Mouse (Mus musculus) liver, postnatal 0 days (tissue): Measurements from ENCODE around the gene Anxa11. TPM values are rescaled to one million over a fixed set of nuclear protein-coding genes. Genes with fewer than 3 reads are reported as not detected.
A peak's percentile ranks its signal among the peaks of the same experiment; 100 is the strongest.
"Not testable (repeated sequence)": the region's sequence is repeated elsewhere in the genome, so short reads cannot be mapped to it uniquely, and the experiment has no call there.

Experiments used
- ATAC-seq: fragments of 200-750 bp; cut with Nextera tagmentation; 2 replicates; pipeline ENCODE4 v1.8.0; 2017; ENCODE audit warnings: mild to moderate bottlenecking, moderate library complexity
- DNase-seq: peaks from one replicate; pipeline ENCODE4 v3.0.0-alpha.2; 2016
- H3K27ac ChIP-seq: fragments of 300-500 bp; sonication (generic); 2 replicates; pipeline ENCODE4 v1.5.1; 2014; ENCODE audit warnings: antibody characterized with exemption, moderate library complexity, mild to moderate bottlenecking, low read depth
- H3K27me3 ChIP-seq: fragments of 300-500 bp; sonication (generic); 2 replicates; pipeline ENCODE4 v1.6.1; 2014; ENCODE audit warnings: low read length, control low read depth, mixed read lengths; ENCODE audit not compliant: insufficient read depth
- H3K36me3 ChIP-seq: fragments of 300-500 bp; sonication (generic); replicated peaks from 2 replicates; pipeline ENCODE4 v1.6.1; 2014; ENCODE audit warnings: mild to moderate bottlenecking, control low read depth, low read length, moderate library complexity, mixed read lengths; ENCODE audit not compliant: insufficient read depth
- H3K4me1 ChIP-seq: fragments of 300-500 bp; sonication (generic); 2 replicates; pipeline ENCODE4 v1.6.1; 2014; ENCODE audit warnings: antibody characterized with exemption, mild to moderate bottlenecking, control low read depth; ENCODE audit not compliant: insufficient read depth
- H3K4me2 ChIP-seq: fragments of 300-500 bp; sonication (generic); 2 replicates; pipeline ENCODE4 v1.6.1; 2014; ENCODE audit warnings: low read depth, mild to moderate bottlenecking, low read length, moderate library complexity, mixed read lengths
- H3K4me3 ChIP-seq: fragments of 300-500 bp; sonication (generic); 2 replicates; pipeline ENCODE4 v1.5.1; 2014; ENCODE audit warnings: low read depth, low read length
- H3K9ac ChIP-seq: fragments of 300-500 bp; sonication (generic); replicated peaks from 2 replicates; pipeline ENCODE4 v1.6.1; 2014; ENCODE audit warnings: mild to moderate bottlenecking, moderate library complexity
- H3K9me3 ChIP-seq: fragments of 300-500 bp; sonication (generic); 2 replicates; pipeline ENCODE4 v1.6.1; 2016; ENCODE audit warnings: mild to moderate bottlenecking, control low read depth, low read length, mixed read lengths
- CTCF ChIP-seq: sonication (generic); IDR thresholded peaks from 2 replicates; pipeline ENCODE4 v1.5.1; 2016; ENCODE audit warnings: antibody characterized with exemption, low read depth
- EP300 ChIP-seq: IDR thresholded peaks from 2 replicates; pipeline ENCODE4 v1.6.1; 2016; ENCODE audit warnings: antibody characterized with exemption, low read depth, mild to moderate bottlenecking
- WGBS: fragments of 180-500 bp; shearing (Covaris S2); extraction: QIAGEN DNeasy Blood & Tissue Kit; methylation state at CpG from one replicate; pipeline ENCODE4 v1.1.7; 2014; ENCODE audit not compliant: insufficient replicate concordance; 5-methylcytosine and 5-hydroxymethylcytosine counted together
- polyA plus RNA-seq: library from polyadenylated mRNA; unstranded; fragments of >200 nt; fragmentation: Nextera tagmentation; extraction: Ambion mirVana; gene quantifications from 2 replicates; pipeline ENCODE4 v1.2.1, GENCODE M21; 2015

The Anxa11 gene
- polyA plus RNA-seq, 1 experiment from 2014 or later: 13.1 TPM

DNA sequence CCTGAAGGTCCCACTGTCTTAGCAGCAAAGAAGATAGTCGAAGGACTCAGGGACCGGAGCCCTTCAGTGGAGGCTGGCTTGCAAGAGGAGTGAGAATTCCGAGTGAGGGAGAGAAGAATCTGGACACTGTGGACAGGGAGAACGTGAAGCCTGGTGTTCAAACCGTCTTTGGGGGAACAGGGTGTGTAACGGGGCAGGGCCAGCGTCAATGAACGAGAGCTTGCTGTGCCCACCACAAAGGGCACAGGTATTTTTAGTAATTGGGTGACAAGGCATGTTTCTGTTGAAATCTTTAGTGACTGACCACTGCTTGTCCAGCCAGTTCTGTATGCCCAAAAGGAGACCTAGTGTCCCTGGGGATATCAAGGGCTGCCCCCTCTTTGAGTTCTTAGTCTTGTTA lies 4.6 kb downstream of the Anxa11 start:
- Histone ChIP-seq H3K9ac (no peak overlapping the region), H3K27me3 (no peaks in the 10 kb centered on the region), H3K27ac (no peak overlapping the region), H3K36me3 (no peaks in the 10 kb centered on the region), H3K4me2 (no peak overlapping the region), H3K4me3 (no peak overlapping the region), H3K4me1 (peaks cover 18% of the 10 kb centered on the region), H3K9me3 (no peaks in the 10 kb centered on the region)
- DNase-seq: no peak
- 86% methylated on average over 8 of the region's 8 CpGs for WGBS
- TF ChIP-seq EP300 (no peak), CTCF (no peak)
- ATAC-seq: no peak

DNA sequence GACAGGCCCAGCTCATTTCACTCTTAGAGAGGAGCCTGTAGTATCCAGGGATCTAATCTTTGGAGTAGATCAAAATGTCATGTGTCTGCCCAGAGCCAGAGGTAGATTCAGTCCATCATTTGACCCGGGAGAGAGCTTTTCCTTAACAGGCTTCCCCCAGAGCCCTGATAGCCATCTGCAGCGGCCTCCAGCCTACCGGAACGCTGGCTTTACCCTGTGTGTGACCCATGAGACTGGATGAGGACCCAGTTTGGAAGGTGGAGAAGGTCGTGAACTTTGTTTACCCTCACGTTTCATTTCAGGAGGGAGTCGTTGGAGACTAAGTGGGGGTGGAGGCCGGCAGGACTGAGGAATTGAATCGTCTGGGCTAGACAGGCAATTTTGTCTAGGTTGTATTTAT lies 5.7 kb downstream of the Anxa11 start:
- H3K4me2 ChIP-seq: no peak overlapping the region; the same call in 1 of the 2 replicates
- no peak overlapping the region; the same call in 1 of the 2 replicates for H3K27ac ChIP-seq
- no peaks in the 10 kb centered on the region for H3K27me3 ChIP-seq
- WGBS: 54% methylated on average over 9 of the region's 9 CpGs
- H3K9ac ChIP-seq: no peak overlapping the region
- DNase-seq (no peak), ATAC-seq (no peak)
- H3K9me3 ChIP-seq: no peaks in the 10 kb centered on the region
- H3K36me3 ChIP-seq: no peaks in the 10 kb centered on the region
- no peak overlapping the region for H3K4me3 ChIP-seq
- TF ChIP-seq CTCF (no peak), EP300 (no peak)
- H3K4me1 ChIP-seq: peaks cover 14% of the 10 kb centered on the region

- no peak overlapping the region for H3K4me3 ChIP-seq
- no peaks in the 10 kb centered on the region for H3K9me3 ChIP-seq
- peaks cover 8% of the 10 kb centered on the region for H3K4me1 ChIP-seq
- H3K36me3 ChIP-seq: no peaks in the 10 kb centered on the region
- no peak for DNase-seq
- TF ChIP-seq EP300: no peak
- TF ChIP-seq CTCF: no peak
- WGBS: 73% methylated on average over 6 of the region's 6 CpGs
- H3K4me2 ChIP-seq: no peak overlapping the region
- no peaks in the 10 kb centered on the region for H3K27me3 ChIP-seq
- no peak overlapping the region for H3K9ac ChIP-seq
- 0 out of 2 replicates have a peak, but pooled peaks have one; percentile 41 for ATAC-seq
- H3K27ac ChIP-seq: no peak overlapping the region
Observed at GRCm38 (mm10) chr14:25848237-25848636, 6.3 kb downstream of the Anxa11 start.

- H3K4me2 ChIP-seq, H3K27me3 ChIP-seq, DNase-seq, H3K27ac ChIP-seq, H3K9me3 ChIP-seq, H3K9ac ChIP-seq, H3K4me3 ChIP-seq, H3K36me3 ChIP-seq, ATAC-seq: not testable (repeated sequence)
- H3K4me1 ChIP-seq: peaks cover 11% of the 10 kb centered on the region; the same call in 1 of the 2 replicates
- WGBS: 94% methylated on average over 3 of the region's 4 CpGs
Observed at GRCm38 (mm10) chr14:25848708-25849107, 6.8 kb downstream of the Anxa11 start.

GRCm38 (mm10) chr14:25850433-25850832 lies 8.5 kb downstream of the Anxa11 start:
- Histone ChIP-seq H3K4me3 (no peak overlapping the region), H3K36me3 (no peaks in the 10 kb centered on the region), H3K9ac (no peak overlapping the region), H3K9me3 (no peaks in the 10 kb centered on the region), H3K4me1 (peaks cover 22% of the 10 kb centered on the region), H3K27ac (peak overlapping the region; percentile 63; the same call in 1 of the 2 replicates), H3K4me2 (no peak overlapping the region), H3K27me3 (no peaks in the 10 kb centered on the region)
- no peak for TF ChIP-seq EP300
- TF ChIP-seq CTCF: no peak
- DNase-seq (no peak), ATAC-seq (no peak)
- WGBS: 78% methylated on average over 2 of the region's 2 CpGs

DNA sequence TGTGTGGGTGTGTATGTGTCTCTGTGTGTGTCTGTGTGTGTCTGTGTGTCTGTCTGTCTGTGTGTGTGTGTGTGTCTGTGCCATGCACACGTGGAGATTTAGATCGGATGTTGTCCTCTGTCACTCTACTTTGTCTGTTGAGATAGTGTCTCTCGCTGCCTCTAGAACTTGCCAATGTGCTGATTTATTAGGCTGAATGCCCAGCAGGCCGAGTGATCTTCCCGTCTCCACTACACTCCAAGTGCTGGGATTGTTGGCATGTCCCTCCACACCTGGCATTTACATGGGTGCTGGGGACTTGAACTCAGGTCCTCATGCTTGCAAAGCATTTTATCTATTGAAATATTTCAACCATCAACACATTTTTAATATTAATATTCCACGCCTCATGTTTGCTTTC lies 9.2 kb downstream of the Anxa11 start:
- no peak for DNase-seq

DNA sequence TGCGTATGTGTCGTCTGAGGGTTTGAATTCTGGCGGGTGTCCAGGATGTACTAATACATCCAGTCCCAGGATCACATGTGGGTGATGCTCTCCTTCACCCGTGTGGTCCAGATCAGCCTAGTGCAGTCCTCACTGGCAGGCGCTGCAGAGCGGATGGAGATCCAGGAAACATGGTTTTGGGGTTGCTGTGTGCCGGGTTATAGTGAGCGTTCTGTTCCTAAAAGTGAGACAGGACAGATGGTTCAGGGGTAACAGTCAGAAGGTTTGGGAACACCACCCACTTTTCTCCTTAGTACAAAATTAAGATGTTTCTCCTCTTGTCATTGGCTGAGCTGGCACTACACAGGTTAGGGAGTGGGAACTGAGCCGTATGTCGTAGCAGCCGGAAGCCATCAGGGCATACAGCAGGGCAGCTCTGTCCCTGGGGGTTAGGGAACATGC lies 10.2 kb downstream of the Anxa11 start:
- Histone ChIP-seq H3K4me1 (peaks cover 39% of the 10 kb centered on the region), H3K36me3 (no peaks in the 10 kb centered on the region), H3K9ac (no peak overlapping the region), H3K4me2 (no peak overlapping the region), H3K4me3 (no peak overlapping the region), H3K9me3 (no peaks in the 10 kb centered on the region), H3K27me3 (no peaks in the 10 kb centered on the region), H3K27ac (no peak overlapping the region)
- TF ChIP-seq EP300: no peak
- TF ChIP-seq CTCF: no peak
- DNase-seq (no peak), ATAC-seq (no peak)
- 83% methylated on average over 11 of the region's 11 CpGs for WGBS

More for the DNA sequence above, 9.2 kb downstream of the Anxa11 start:
- TF ChIP-seq CTCF: no peak
- TF ChIP-seq EP300: no peak
- Histone ChIP-seq H3K4me1 (peaks cover 30% of the 10 kb centered on the region), H3K36me3 (no peaks in the 10 kb centered on the region), H3K9me3 (no peaks in the 10 kb centered on the region), H3K27ac (peak overlapping the region; percentile 63; the same call in 1 of the 2 replicates), H3K4me2 (no peak overlapping the region), H3K4me3 (no peak overlapping the region), H3K9ac (no peak overlapping the region), H3K27me3 (no peaks in the 10 kb centered on the region)
- WGBS: 76% methylated on average over 6 of the region's 6 CpGs
- ATAC-seq: no peak
